Mouse (Mus musculus): Measurements from ENCODE around the gene Ccdc189.
"Not testable (repeated sequence)": the region's sequence is repeated elsewhere in the genome, so short reads cannot be mapped to it uniquely, and the experiment has no call there.

Gene Ccdc189

GRCm38 (mm10) chr7:127588011-127588871, at the start of gene Ccdc189, which contains the start of gene Rnf40:
TSS of gene Ccdc189 (minus strand) at chr7:127588595.
TSS of gene Rnf40 (plus strand) at chr7:127588767.
- CTCF ChIA-PET, result interaction anchor here (0.5 to 1.0 kb wide), 7 partner anchors 8 to 253 kb away, joined by 3 to 4 read pairs (median 3); partner anchors contain the start of gene Bcl7c (in 1 of the 4)
- POLR2A ChIA-PET, result interaction anchor here (0.6 to 6.8 kb wide), 75 partner anchors 9 to 784 kb away, joined by 3 to 52 read pairs (median 4); partner anchors contain the start of genes Phkg2 (in 2 of the 4), Bcl7c (in 1 of the 4), Dctpp1 (in 1 of the 4) and Fbrs (in 1 of the 4)

- ChIA-PET POLR2A (interaction anchor here (0.9 to 3.0 kb wide), 12 partner anchors 9 to 48 kb away, joined by 3 to 12 read pairs (median 4); partner anchors contain the start of genes Ccdc189 (in 1 of the 4), Rnf40 (in 1 of the 4) and Zfp629 (in 1 of the 4)), CTCF (interaction anchor here in 3 of 4 experiments (0.6 to 1.9 kb wide), 7 partner anchors 14 to 295 kb away, joined by 3 to 9 read pairs (median 5); no protein-coding TSS in a partner anchor)
Measured at GRCm38 (mm10) chr7:127636963-127637362, 48.6 kb upstream of the Ccdc189 start.

GRCm38 (mm10) chr7:127631416-127631815, 43.0 kb upstream of the Ccdc189 start:
- ChIA-PET CTCF (interaction anchor here in 3 of 4 experiments (0.6 to 1.4 kb wide), 3 partner anchors 27 to 37 kb away, joined by 3 to 5 read pairs (median 4); no protein-coding TSS in a partner anchor), POLR2A (interaction anchor here in 3 of 4 experiments (0.6 to 2.2 kb wide), 15 partner anchors 8 to 248 kb away, joined by 3 to 9 read pairs (median 5); partner anchors contain the start of genes Zfp629 (in 2 of the 3), Ccdc189 (in 1 of the 3) and Rnf40 (in 1 of the 3))

- ChIA-PET CTCF (interaction anchor here in 1 of 4 experiments (1.0 kb wide), 1 partner anchor 32 kb away, joined by 3 read pairs; no protein-coding TSS in a partner anchor), POLR2A (interaction anchor here in 1 of 4 experiments (0.7 to 1.2 kb wide), 4 partner anchors 12 to 33 kb away, joined by 3 to 7 read pairs (median 4); no protein-coding TSS in a partner anchor)
Measured at GRCm38 (mm10) chr7:127628646-127629045, 40.3 kb upstream of the Ccdc189 start.

- ChIA-PET CTCF (no interaction called here), POLR2A (interaction anchor here in 2 of 4 experiments (0.7 to 2.5 kb wide), 4 partner anchors 11 to 51 kb away, joined by 3 to 12 read pairs (median 4); partner anchors contain the start of gene Zfp629 (in 2 of the 2))
Measured at GRCm38 (mm10) chr7:127626471-127626870, 38.1 kb upstream of the Ccdc189 start.

GRCm38 (mm10) chr7:127626039-127626438, 37.6 kb upstream of the Ccdc189 start:
- ChIA-PET POLR2A (interaction anchor here in 1 of 4 experiments (0.9 to 2.5 kb wide), 2 partner anchors 10 to 51 kb away, joined by 4 to 12 read pairs; partner anchors contain the start of gene Zfp629), CTCF (no interaction called here)

- POLR2A ChIA-PET, result interaction anchor here in 1 of 4 experiments (0.6 kb wide), 1 partner anchor 304 kb away, joined by 11 read pairs; no protein-coding TSS in a partner anchor
- CTCF ChIA-PET, result not testable (repeated sequence)
Measured at GRCm38 (mm10) chr7:127618402-127618801, 30.0 kb upstream of the Ccdc189 start.

GRCm38 (mm10) chr7:127617962-127618361, 29.6 kb upstream of the Ccdc189 start:
- ChIA-PET CTCF (no interaction called here), POLR2A (interaction anchor here in 1 of 4 experiments (0.6 kb wide), 1 partner anchor 304 kb away, joined by 11 read pairs; no protein-coding TSS in a partner anchor)

GRCm38 (mm10) chr7:127616881-127617280, 28.5 kb upstream of the Ccdc189 start:
- ChIA-PET POLR2A (interaction anchor here in 3 of 4 experiments (0.5 to 2.2 kb wide), 6 partner anchors 10 to 707 kb away, joined by 3 to 12 read pairs (median 6); no protein-coding TSS in a partner anchor), CTCF (interaction anchor here in 1 of 4 experiments (0.7 kb wide), 1 partner anchor 304 kb away, joined by 4 read pairs; no protein-coding TSS in a partner anchor)

GRCm38 (mm10) chr7:127616336-127616735, 27.9 kb upstream of the Ccdc189 start:
- ChIA-PET POLR2A (interaction anchor here in 3 of 4 experiments (0.5 to 3.9 kb wide), 12 partner anchors 11 to 706 kb away, joined by 3 to 22 read pairs (median 4); partner anchors contain the start of genes Ccdc189 (in 1 of the 3), Ctf1 (in 1 of the 3) and Rnf40 (in 1 of the 3)), CTCF (interaction anchor here in 1 of 4 experiments (3.1 kb wide), 1 partner anchor 41 kb away, joined by 10 read pairs; no protein-coding TSS in a partner anchor)

GRCm38 (mm10) chr7:127614891-127615843, 26.8 kb upstream of the Ccdc189 start, which contains the start of gene Zfp629:
TSS of gene Zfp629 (minus strand) at chr7:127615797.
- CTCF ChIA-PET, result interaction anchor here in 2 of 4 experiments (0.5 to 3.1 kb wide), 5 partner anchors 12 to 129 kb away, joined by 3 to 10 read pairs (median 5); partner anchors contain the start of gene Fbxl19 (in 1 of the 2)
- POLR2A ChIA-PET, result interaction anchor here in 3 of 4 experiments (0.6 to 3.9 kb wide), 21 partner anchors 11 to 597 kb away, joined by 3 to 22 read pairs (median 4); partner anchors contain the start of genes Ccdc189 (in 2 of the 3), Rnf40 (in 2 of the 3), Ctf1 (in 1 of the 3) and Srcap (in 1 of the 3)

- POLR2A ChIA-PET, result interaction anchor here in 3 of 4 experiments (0.9 to 3.9 kb wide), 16 partner anchors 10 to 156 kb away, joined by 3 to 22 read pairs (median 4); partner anchors contain the start of genes Ccdc189 (in 2 of the 3), Rnf40 (in 2 of the 3), Ctf1 (in 1 of the 3) and Srcap (in 1 of the 3)
- CTCF ChIA-PET, result interaction anchor here in 1 of 4 experiments (2.5 to 3.1 kb wide), 2 partner anchors 43 to 60 kb away, joined by 9 to 10 read pairs; no protein-coding TSS in a partner anchor
Measured at GRCm38 (mm10) chr7:127614511-127614890, 26.1 kb upstream of the Ccdc189 start.

- CTCF ChIA-PET, result interaction anchor here in 1 of 4 experiments (2.5 to 3.1 kb wide), 2 partner anchors 43 to 61 kb away, joined by 9 to 10 read pairs; no protein-coding TSS in a partner anchor
- POLR2A ChIA-PET, result interaction anchor here in 3 of 4 experiments (0.5 to 3.9 kb wide), 13 partner anchors 10 to 369 kb away, joined by 3 to 22 read pairs (median 4); partner anchors contain the start of genes Ccdc189 (in 2 of the 3) and Rnf40 (in 2 of the 3)
Measured at GRCm38 (mm10) chr7:127614091-127614490, 25.7 kb upstream of the Ccdc189 start.

- POLR2A ChIA-PET, result interaction anchor here in 2 of 4 experiments (0.9 to 3.9 kb wide), 10 partner anchors 9 to 216 kb away, joined by 3 to 22 read pairs (median 5); partner anchors contain the start of genes Ccdc189 (in 2 of the 2) and Rnf40 (in 2 of the 2)
Measured at GRCm38 (mm10) chr7:127613501-127613900, 25.1 kb upstream of the Ccdc189 start.

GRCm38 (mm10) chr7:127611561-127611960, 23.2 kb upstream of the Ccdc189 start:
- ChIA-PET CTCF (interaction anchor here in 2 of 4 experiments (0.9 to 1.9 kb wide), 4 partner anchors 14 to 162 kb away, joined by 3 to 8 read pairs (median 4); no protein-coding TSS in a partner anchor), POLR2A (interaction anchor here (0.6 to 3.5 kb wide), 37 partner anchors 10 to 356 kb away, joined by 3 to 24 read pairs (median 4); partner anchors contain the start of genes Ccdc189 (in 3 of the 4), Rnf40 (in 3 of the 4), Bcl7c (in 1 of the 4) and Fus (in 1 of the 4))

More at GRCm38 (mm10) chr7:127613501-127613900, 25.1 kb upstream of the Ccdc189 start:
- CTCF ChIA-PET, result interaction anchor here in 1 of 4 experiments (2.5 to 3.1 kb wide), 2 partner anchors 44 to 61 kb away, joined by 9 to 10 read pairs; no protein-coding TSS in a partner anchor

- CTCF ChIA-PET, result interaction anchor here in 3 of 4 experiments (0.8 to 1.9 kb wide), 7 partner anchors 14 to 246 kb away, joined by 3 to 8 read pairs (median 4); no protein-coding TSS in a partner anchor
Measured at GRCm38 (mm10) chr7:127611011-127611410, 22.6 kb upstream of the Ccdc189 start.

More at GRCm38 (mm10) chr7:127611011-127611410, 22.6 kb upstream of the Ccdc189 start:
- POLR2A ChIA-PET, result interaction anchor here in 3 of 4 experiments (0.7 to 3.5 kb wide), 35 partner anchors 9 to 357 kb away, joined by 3 to 24 read pairs (median 4); partner anchors contain the start of genes Ccdc189 (in 3 of the 3), Rnf40 (in 3 of the 3), Bcl7c (in 1 of the 3) and Fus (in 1 of the 3)

Data from embryonic stem cell, embryonic (primary cell).